ENCODE assay signal across 34 mouse cellular contexts in genomic region chr3:93201955-93202354, GRCm38 (mm10). TPM values are rescaled to one million over a fixed set of nuclear protein-coding genes. Genes with fewer than 3 reads are reported as not detected.
DNase-seq lines count a peak whose midpoint lies in the region; ATAC-seq lines count a peak whose summit lies in the region.
"Had no signal": no experiment of that assay in that cellular context is flagged by ENCODE, and none has a peak within 500 bp of the region (broad histone marks: within the 10 kb centered on the region; RNA-seq: fewer than 3 reads in every experiment).

No protein-coding gene starts in this region.

- no peaks in the 10 kb centered on the region for H3K27me3 ChIP-seq in heart, embryonic 12.5 days (replicated peaks)
- H3K27me3 ChIP-seq in limb, embryonic 13.5 days = no peaks in the 10 kb centered on the region
- H3K27me3 ChIP-seq in limb, embryonic 10.5 days (ENCODE audit: low read depth, poor library complexity, severe bottlenecking) = no peaks in the 10 kb centered on the region
- no peaks in the 10 kb centered on the region for H3K27me3 ChIP-seq in midbrain, embryonic 14.5 days (ENCODE audit: control insufficient read depth, insufficient read depth, low read length)
- no peaks in the 10 kb centered on the region for H3K27me3 ChIP-seq in midbrain, embryonic 15.5 days (replicated peaks)
- H3K27me3 ChIP-seq: embryonic facial prominence, embryonic 15.5 days; heart, embryonic 15.5 days; hindbrain, embryonic 15.5 days had no signal

- no peak for DNase-seq in heart, adult 18-20 months
- no peak for DNase-seq in limb, embryonic 10.5 days (ENCODE audit: low spot score)
- no peak for DNase-seq in midbrain, embryonic 14.5 days
- no peak for DNase-seq in right cerebral cortex, postnatal 4 days
- DNase-seq: adrenal gland, adult 2 months; adrenal gland, postnatal 14 days; cerebellum, adult 11 months; cerebellum, adult 2 months; cerebellum, adult 9-11 months; cerebellum, postnatal 25 days; forebrain, postnatal 0 days; gastrocnemius, adult 2 months; gastrocnemius, postnatal 14 days; heart, adult 11 months; heart, postnatal 10 days; heart, postnatal 36 days had no signal

- peaks cover 25% of the 10 kb centered on the region for H3K9me3 ChIP-seq in heart, embryonic 12.5 days (replicated peaks)
- peaks cover 30% of the 10 kb centered on the region for H3K9me3 ChIP-seq in limb, embryonic 13.5 days
- peaks cover 6% of the 10 kb centered on the region for H3K9me3 ChIP-seq in limb, embryonic 10.5 days (replicated peaks)
- H3K9me3 ChIP-seq in midbrain, embryonic 14.5 days (ENCODE audit: control insufficient read depth, low read length) = no peaks in the 10 kb centered on the region
- H3K9me3 ChIP-seq in midbrain, embryonic 15.5 days = no peaks in the 10 kb centered on the region
- H3K9me3 ChIP-seq: embryonic facial prominence, embryonic 15.5 days; heart, embryonic 15.5 days had no signal

- 82% methylated on average over 2 of the region's 2 CpGs for WGBS in heart, embryonic 12.5 days
- WGBS in limb, embryonic 13.5 days = 90% methylated on average over 2 of the region's 2 CpGs
- 89% methylated on average over 2 of the region's 2 CpGs for WGBS in limb, embryonic 10.5 days
- 84% methylated on average over 2 of the region's 2 CpGs for WGBS in midbrain, embryonic 14.5 days
- 86% methylated on average over 2 of the region's 2 CpGs for WGBS in midbrain, embryonic 15.5 days

- no peaks in the 10 kb centered on the region for H3K4me1 ChIP-seq in heart, embryonic 12.5 days (replicated peaks)
- no peaks in the 10 kb centered on the region for H3K4me1 ChIP-seq in limb, embryonic 13.5 days
- H3K4me1 ChIP-seq in limb, embryonic 10.5 days = no peaks in the 10 kb centered on the region
- H3K4me1 ChIP-seq in midbrain, embryonic 14.5 days (ENCODE audit: control insufficient read depth, insufficient read depth, low read length) = no peaks in the 10 kb centered on the region
- H3K4me1 ChIP-seq in midbrain, embryonic 15.5 days = no peaks in the 10 kb centered on the region
- H3K4me1 ChIP-seq: embryonic facial prominence, embryonic 15.5 days; heart, embryonic 10.5 days; heart, embryonic 15.5 days; hindbrain, embryonic 10.5 days; hindbrain, embryonic 15.5 days had no signal

- H3K4me3 ChIP-seq in heart, embryonic 12.5 days = no peak overlapping the region
- no peak overlapping the region for H3K4me3 ChIP-seq in limb, embryonic 13.5 days
- H3K4me3 ChIP-seq in limb, embryonic 10.5 days = no peak overlapping the region
- H3K4me3 ChIP-seq in midbrain, embryonic 14.5 days (replicated peaks; ENCODE audit: low read depth, low read length) = no peak overlapping the region
- H3K4me3 ChIP-seq in midbrain, embryonic 15.5 days = no peak overlapping the region
- H3K4me3 ChIP-seq: embryonic facial prominence, embryonic 15.5 days; gastrocnemius, adult 2 months; heart, embryonic 10.5 days; heart, embryonic 15.5 days; hindbrain, embryonic 10.5 days; hindbrain, embryonic 15.5 days had no signal

- no peak overlapping the region for H3K9ac ChIP-seq in heart, embryonic 12.5 days
- H3K9ac ChIP-seq in limb, embryonic 13.5 days = no peak overlapping the region
- H3K9ac ChIP-seq in midbrain, embryonic 14.5 days (replicated peaks; ENCODE audit: low read length) = no peak overlapping the region
- no peak overlapping the region for H3K9ac ChIP-seq in midbrain, embryonic 15.5 days
- H3K9ac ChIP-seq: embryonic facial prominence, embryonic 15.5 days; forebrain, postnatal 0 days; heart, embryonic 15.5 days; hindbrain, embryonic 15.5 days had no signal

- 0 out of 2 replicates have a peak, but pooled peaks have one; percentile 22 for ATAC-seq in heart, embryonic 12.5 days (ENCODE audit: insufficient number of reproducible peaks, low FRiP score)
- ATAC-seq in limb, embryonic 13.5 days (ENCODE audit: low FRiP score, low read depth) = peak; percentile 40; the same call in 1 of the 2 replicates
- ATAC-seq in midbrain, embryonic 14.5 days (ENCODE audit: low FRiP score, low TSS enrichment) = peak; percentile 62; the same call in 1 of the 2 replicates
- no peak for ATAC-seq in midbrain, embryonic 15.5 days (replicated peaks)
- ATAC-seq: CD4-positive, CD25-positive, alpha-beta regulatory T cell, adult 4 months; forebrain, embryonic 14.5 days; forebrain, postnatal 0 days had no signal

- no peaks in the 10 kb centered on the region for H3K36me3 ChIP-seq in heart, embryonic 12.5 days
- H3K36me3 ChIP-seq in limb, embryonic 13.5 days = no peaks in the 10 kb centered on the region
- no peaks in the 10 kb centered on the region for H3K36me3 ChIP-seq in limb, embryonic 10.5 days
- no peaks in the 10 kb centered on the region for H3K36me3 ChIP-seq in midbrain, embryonic 14.5 days (ENCODE audit: control insufficient read depth, insufficient read depth, low read length)
- H3K36me3 ChIP-seq in midbrain, embryonic 15.5 days (replicated peaks) = no peaks in the 10 kb centered on the region
- H3K36me3 ChIP-seq: embryonic facial prominence, embryonic 15.5 days; heart, embryonic 10.5 days; heart, embryonic 15.5 days; hindbrain, embryonic 10.5 days; hindbrain, embryonic 15.5 days had no signal

- no peak overlapping the region for H3K27ac ChIP-seq in heart, embryonic 12.5 days (ENCODE audit: poor library complexity, severe bottlenecking)
- H3K27ac ChIP-seq in limb, embryonic 13.5 days = no peak overlapping the region
- H3K27ac ChIP-seq in limb, embryonic 10.5 days = no peak overlapping the region
- H3K27ac ChIP-seq in midbrain, embryonic 14.5 days (replicated peaks; ENCODE audit: low read depth, low read length) = no peak overlapping the region
- H3K27ac ChIP-seq in midbrain, embryonic 15.5 days = no peak overlapping the region
- H3K27ac ChIP-seq: embryonic facial prominence, embryonic 15.5 days; gastrocnemius, adult 2 months; heart, embryonic 10.5 days; heart, embryonic 15.5 days; hindbrain, embryonic 10.5 days; hindbrain, embryonic 15.5 days had no signal

- no peak overlapping the region for H3K4me2 ChIP-seq in heart, embryonic 12.5 days
- no peak overlapping the region for H3K4me2 ChIP-seq in limb, embryonic 13.5 days (replicated peaks)
- H3K4me2 ChIP-seq in midbrain, embryonic 14.5 days (ENCODE audit: low read length) = no peak overlapping the region
- H3K4me2 ChIP-seq in midbrain, embryonic 15.5 days = no peak overlapping the region
- H3K4me2 ChIP-seq: embryonic facial prominence, embryonic 15.5 days; heart, embryonic 15.5 days; hindbrain, embryonic 15.5 days had no signal

RNA-seq across cellular contexts. Expression of gene Flg2, which starts 4.9 kb away (rescaled TPM):
- not detected in 2 replicates for polyA plus RNA-seq in heart, embryonic 12.5 days (2016; fragmentation: Nextera tagmentation; extraction: Ambion mirVana)
- total RNA-seq in heart, adult 18-20 months (2021) = not detected
- polyA plus RNA-seq in limb, embryonic 13.5 days (2015; fragmentation: Nextera tagmentation; extraction: Ambion mirVana) = not detected in 2 replicates
- not detected in 2 replicates for polyA plus RNA-seq in limb, embryonic 10.5 days (2016; fragmentation: Nextera tagmentation; extraction: Ambion mirVana)
- polyA plus RNA-seq in midbrain, embryonic 14.5 days (2014; fragmentation: Nextera tagmentation; extraction: Ambion mirVana) = 0.04 TPM in 1 of 2 replicates, not detected in the other
- polyA plus RNA-seq in midbrain, embryonic 15.5 days (2015; fragmentation: Nextera tagmentation; extraction: Ambion mirVana) = not detected in 2 replicates
- total RNA-seq: adrenal gland, adult 2 months; adrenal gland, postnatal 14 days; adrenal gland, postnatal 4 days; common myeloid progenitor, adult 5-6 weeks; forebrain, postnatal 0 days; gastrocnemius, adult 2 months; gastrocnemius, postnatal 14 days; heart, postnatal 10 days; heart, postnatal 36 days; MEL had no signal
- polyA plus RNA-seq: adrenal gland, adult 2 months; C2C12; CD4-positive, CD25-positive, alpha-beta regulatory T cell, adult 4 months; cerebellum, adult 2 months; forebrain, embryonic 11.5 days; forebrain, embryonic 14.5 days; forebrain, postnatal 0 days; frontal cortex, adult 2 months; heart, embryonic 10.5 days; heart, embryonic 15.5 days; hindbrain, embryonic 10.5 days; hindbrain, embryonic 15.5 days; intestine, embryonic 14.5 days had no signal

RNA-seq across cellular contexts. Expression of gene Crnn, which starts 57.4 kb away (rescaled TPM):
- polyA plus RNA-seq in heart, embryonic 12.5 days (2016; fragmentation: Nextera tagmentation; extraction: Ambion mirVana) = not detected in 2 replicates
- not detected for total RNA-seq in heart, adult 18-20 months (2021)
- polyA plus RNA-seq in limb, embryonic 13.5 days (2015; fragmentation: Nextera tagmentation; extraction: Ambion mirVana) = not detected in 2 replicates
- not detected in 2 replicates for polyA plus RNA-seq in limb, embryonic 10.5 days (2016; fragmentation: Nextera tagmentation; extraction: Ambion mirVana)
- not detected in 2 replicates for polyA plus RNA-seq in midbrain, embryonic 14.5 days (2014; fragmentation: Nextera tagmentation; extraction: Ambion mirVana)
- polyA plus RNA-seq in midbrain, embryonic 15.5 days (2015; fragmentation: Nextera tagmentation; extraction: Ambion mirVana) = not detected in 2 replicates
- total RNA-seq: adrenal gland, adult 2 months; adrenal gland, postnatal 14 days; adrenal gland, postnatal 4 days; common myeloid progenitor, adult 5-6 weeks; forebrain, postnatal 0 days; gastrocnemius, adult 2 months; gastrocnemius, postnatal 14 days; gastrocnemius, postnatal 4 days; heart, postnatal 10 days; heart, postnatal 36 days; MEL had no signal
- polyA plus RNA-seq: adrenal gland, adult 2 months; C2C12; CD4-positive, CD25-positive, alpha-beta regulatory T cell, adult 4 months; cerebellum, adult 2 months; forebrain, embryonic 11.5 days; forebrain, embryonic 14.5 days; forebrain, postnatal 0 days; frontal cortex, adult 2 months; heart, embryonic 10.5 days; heart, embryonic 15.5 days; hindbrain, embryonic 10.5 days; hindbrain, embryonic 15.5 days; intestine, embryonic 14.5 days had no signal
